Mouse (Mus musculus) heart, adult 8-10 months (tissue): ENCODE measurements at regions not wholly inside any gene's neighbourhood (a gene's known extent, or its start where the extent isn't known, plus 50 kb on each side); places are given as distances from the start of the nearest gene placed in this dataset.

ENCODE experiments used
- DNase-seq: peaks from one replicate; pipeline ENCODE4 v3.0.0; 2022; ENCODE audit warnings: low spot score

- DNase-seq, result no peak
Measured at GRCm38 (mm10) chr3:159282594-159282993, 212.6 kb upstream of the Depdc1a start.

DNA sequence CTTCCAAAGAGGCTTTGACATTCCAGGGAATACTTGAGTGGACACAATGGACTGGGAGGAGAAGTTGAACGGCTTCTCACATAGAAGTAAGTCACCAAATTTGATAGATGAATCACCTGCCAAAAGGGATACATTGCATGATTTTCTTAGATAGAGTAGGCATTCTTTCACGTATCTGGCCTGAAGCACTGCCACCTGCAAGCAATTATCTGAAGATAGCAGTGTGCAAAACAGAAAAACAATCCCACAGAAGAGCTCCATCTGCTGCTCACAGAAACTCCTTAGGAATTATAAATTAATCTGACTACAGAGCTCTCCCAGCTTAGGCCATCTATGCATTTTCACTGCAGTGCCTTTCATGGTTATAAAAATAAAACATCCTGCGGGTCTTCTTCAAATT, 177.8 kb upstream of the Depdc1a start:
- DNase-seq, result no peak

GRCm38 (mm10) chr3:159348053-159348452, 147.2 kb upstream of the Depdc1a start:
- DNase-seq, result no peak

GRCm38 (mm10) chr3:159353730-159354129, 141.5 kb upstream of the Depdc1a start:
- no peak for DNase-seq

DNA sequence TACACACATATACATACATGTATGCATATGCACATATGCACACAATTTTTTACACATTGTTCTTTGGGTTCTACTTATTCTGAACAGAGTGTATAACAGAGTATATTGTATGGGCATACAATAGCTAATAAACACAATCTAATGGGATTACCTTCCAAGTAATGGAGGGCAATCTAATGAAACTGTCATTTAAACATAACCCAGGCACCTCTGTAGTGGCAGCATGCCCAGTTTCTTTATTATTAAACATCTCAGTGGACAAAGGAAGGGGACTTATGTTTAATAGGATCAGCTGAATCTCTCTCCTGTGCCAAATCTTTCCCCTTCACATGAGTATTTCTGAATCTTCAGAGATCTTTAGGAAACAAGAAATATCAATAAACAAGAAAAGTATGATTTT, 122.1 kb upstream of the Depdc1a start:
- peak; percentile 11 for DNase-seq
